Comparison of ENCODE assay signal across 10 mouse cellular contexts in the genomic region with DNA sequence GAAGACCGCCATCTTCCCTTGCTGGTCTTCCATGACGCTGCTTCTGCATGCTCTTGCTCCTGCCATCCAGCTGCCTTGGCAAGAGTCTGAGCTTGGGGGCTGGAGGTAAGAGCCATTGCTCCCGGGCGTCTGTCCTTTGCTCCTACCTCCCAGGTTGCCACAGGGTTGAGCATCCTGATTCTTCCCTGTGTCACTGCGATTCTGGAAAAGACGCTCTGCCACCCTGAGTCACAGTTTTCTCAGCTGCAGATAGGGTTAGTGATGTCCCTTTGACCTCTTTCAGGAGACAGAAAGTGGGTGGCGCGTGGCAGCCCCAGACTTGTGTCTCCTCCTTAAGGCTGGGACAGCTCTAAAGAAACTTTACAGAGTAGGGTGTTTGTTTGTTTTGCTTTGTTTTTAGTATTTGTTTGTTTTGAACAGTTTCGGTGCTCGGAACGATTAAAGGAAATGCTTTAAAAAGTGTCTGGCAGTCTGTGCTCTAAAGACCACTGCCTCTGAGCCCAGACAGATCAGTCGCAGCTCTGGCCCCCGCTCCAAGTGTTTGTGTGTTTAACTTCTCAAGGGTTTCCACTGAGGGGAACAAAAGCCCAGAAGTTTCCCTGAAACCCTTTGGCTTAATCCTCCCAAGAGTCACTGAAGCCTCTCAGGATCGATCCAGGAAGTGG.
DNase-seq lines count a peak whose midpoint lies in the region; ATAC-seq lines count a peak whose summit lies in the region.
"Had no signal": no experiment of that assay in that cellular context is flagged by ENCODE, and none has a peak within 500 bp of the region (broad histone marks: within the 10 kb centered on the region; RNA-seq: fewer than 3 reads in every experiment).

No protein-coding gene starts in this region.

- H3K36me3 ChIP-seq in liver, embryonic 13.5 days = no peaks in the 10 kb centered on the region
- H3K36me3 ChIP-seq in liver, embryonic 11.5 days (ENCODE audit: control insufficient read depth, insufficient read depth, low read length) = no peaks in the 10 kb centered on the region
- peaks cover 17% of the 10 kb centered on the region for H3K36me3 ChIP-seq in megakaryocyte, embryonic 14.5 days (replicated peaks; ENCODE audit: low read length)

- no peak overlapping the region for H3K27ac ChIP-seq in liver, embryonic 13.5 days
- H3K27ac ChIP-seq in liver, embryonic 11.5 days (ENCODE audit: low read depth, low read length) = no peak overlapping the region
- H3K27ac ChIP-seq: left cerebral cortex, adult 2 months had no signal

- intact Hi-C loops in gastrocnemius, postnatal 14 days (cut with DNase I; ENCODE audit: low total_unique reads) = no loop called here
- intact Hi-C loops in gastrocnemius, postnatal 36 days (cut with DNase I) = no loop called here

- WGBS in liver, embryonic 13.5 days (ENCODE audit: insufficient replicate concordance) = 50% methylated on average over 14 of the region's 14 CpGs
- WGBS in liver, embryonic 11.5 days = 59% methylated on average over 14 of the region's 14 CpGs

- no peak for ATAC-seq in liver, embryonic 13.5 days (ENCODE audit: low read depth)
- ATAC-seq in liver, embryonic 11.5 days (replicated peaks; ENCODE audit: low FRiP score) = no peak

- peaks cover 43% of the 10 kb centered on the region for H3K4me1 ChIP-seq in liver, embryonic 13.5 days (replicated peaks)
- peaks cover 17% of the 10 kb centered on the region for H3K4me1 ChIP-seq in liver, embryonic 11.5 days (replicated peaks; ENCODE audit: control insufficient read depth, insufficient read depth, low read length)
- H3K4me1 ChIP-seq in megakaryocyte, embryonic 14.5 days = peaks cover 57% of the 10 kb centered on the region

- no peaks in the 10 kb centered on the region; the same call in 1 of the 2 replicates for H3K9me3 ChIP-seq in liver, embryonic 13.5 days (replicated peaks)
- no peaks in the 10 kb centered on the region for H3K9me3 ChIP-seq in liver, embryonic 11.5 days (ENCODE audit: control insufficient read depth, low read length)
- H3K9me3 ChIP-seq in megakaryocyte, embryonic 14.5 days = peaks cover 23% of the 10 kb centered on the region

- no peak overlapping the region for H3K4me2 ChIP-seq in liver, embryonic 13.5 days
- H3K4me2 ChIP-seq in liver, embryonic 11.5 days = no peak overlapping the region

- H3K27me3 ChIP-seq in liver, embryonic 13.5 days = no peaks in the 10 kb centered on the region
- H3K27me3 ChIP-seq in liver, embryonic 11.5 days (replicated peaks; ENCODE audit: control insufficient read depth, insufficient read depth, low read length) = no peaks in the 10 kb centered on the region
- no peaks in the 10 kb centered on the region for H3K27me3 ChIP-seq in megakaryocyte, embryonic 14.5 days (replicated peaks)

- peak; percentile 14 for DNase-seq in gastrocnemius, postnatal 14 days
- no peak for DNase-seq in gastrocnemius, postnatal 36 days
- no peak for DNase-seq in liver, embryonic 13.5 days
- no peak for DNase-seq in liver, embryonic 11.5 days (ENCODE audit: low spot score)
- peak; percentile 27 for DNase-seq in gonadal fat pad, adult 2 months (ENCODE audit: low read depth)
- DNase-seq in cerebellum, adult 9-11 months = no peak
- DNase-seq in retina, embryonic 14.5 days (ENCODE audit: low spot score) = no peak
- DNase-seq: right cerebral cortex, postnatal 14 days had no signal

- H3K9ac ChIP-seq in liver, embryonic 13.5 days = peak overlapping the region; percentile 1; the same call in 1 of the 2 replicates
- H3K9ac ChIP-seq in liver, embryonic 11.5 days (ENCODE audit: low read depth, low read length) = no peak overlapping the region

- no peak overlapping the region for H3K4me3 ChIP-seq in liver, embryonic 13.5 days (replicated peaks)
- H3K4me3 ChIP-seq in liver, embryonic 11.5 days (ENCODE audit: low read depth, low read length) = no peak overlapping the region
- peak overlapping the region; percentile 69 for H3K4me3 ChIP-seq in megakaryocyte, embryonic 14.5 days (replicated peaks)
- H3K4me3 ChIP-seq: left cerebral cortex, adult 2 months had no signal

Comparison
In these comparisons a context has a peak if more than half of its experiments do, and no peak if none do; other contexts are left out.
1. DNase-seq: peak in gastrocnemius, postnatal 14 days (single experiment) and gonadal fat pad, adult 2 months (single experiment); none in gastrocnemius, postnatal 36 days (0 of 2), liver, embryonic 13.5 days (single experiment), liver, embryonic 11.5 days (single experiment), cerebellum, adult 9-11 months (single experiment) and retina, embryonic 14.5 days (single experiment).